Mouse (Mus musculus): Measurements from ENCODE around the gene Lyg1.

- no peak for TF ChIP-seq GATA1 (IDR thresholded peaks at IDR 0.05; ENCODE audit: borderline replicate concordance, low read length)
- TF ChIP-seq FLI1 (IDR thresholded peaks at IDR 0.05; ENCODE audit: low read length): no peak
Observed at GRCm38 (mm10) chr1:37971520-37971919, 14.0 kb upstream of the Lyg1 start.
